Comparison of ENCODE assay signal across 9 mouse cellular contexts in the genomic region with DNA sequence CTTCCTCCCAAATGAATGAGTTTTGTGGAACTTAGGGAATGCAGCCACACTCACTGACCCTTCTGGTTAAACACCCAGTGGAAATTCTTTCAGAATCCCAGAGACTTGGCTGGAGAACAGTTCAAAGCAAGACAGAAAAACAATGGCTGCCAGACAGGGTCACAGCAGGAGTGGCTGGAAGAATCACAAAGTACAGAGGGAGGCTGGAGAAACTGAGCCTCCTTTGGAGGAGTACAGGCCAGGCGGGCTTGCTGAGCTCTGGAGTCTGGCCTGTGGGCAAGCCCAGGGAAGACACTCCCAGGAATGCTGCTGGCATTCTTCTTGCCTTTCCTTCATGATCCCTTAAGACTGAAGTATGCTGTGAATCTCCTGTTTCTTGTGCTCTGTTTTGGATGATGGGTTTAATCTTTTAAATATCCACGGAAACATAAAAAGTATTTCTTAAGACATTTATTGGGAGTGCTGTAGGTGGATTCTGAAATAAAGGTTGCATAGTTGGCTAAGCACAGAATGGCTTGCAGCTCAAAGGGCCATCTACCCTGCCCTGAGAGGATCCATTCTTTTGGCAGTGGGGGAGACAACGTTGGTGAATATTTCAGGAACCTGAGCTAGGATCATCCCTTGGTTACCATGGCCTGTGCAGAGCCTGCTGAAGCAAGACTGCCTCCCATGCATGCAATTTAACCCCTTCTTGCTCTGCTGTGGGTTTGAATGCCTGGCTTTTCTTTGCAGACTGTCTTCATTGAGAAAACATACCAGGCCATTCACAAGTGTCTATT.
DNase-seq lines count a peak whose midpoint lies in the region; ATAC-seq and TF ChIP-seq lines count a peak whose summit lies in the region.
"Had no signal": no experiment of that assay in that cellular context is flagged by ENCODE, and none has a peak within 500 bp of the region (broad histone marks: within the 10 kb centered on the region; RNA-seq: fewer than 3 reads in every experiment).

No protein-coding gene starts in this region.

- no peak overlapping the region for H3K4me3 ChIP-seq in kidney, embryonic 14.5 days (ENCODE audit: low read length)
- no peak overlapping the region for H3K4me3 ChIP-seq in kidney, adult 2 months (ENCODE audit: insufficient read depth, low read depth, low read length)
- no peak overlapping the region for H3K4me3 ChIP-seq in forebrain, embryonic 13.5 days
- H3K4me3 ChIP-seq: left cerebral cortex, adult 2 months had no signal

- no peaks in the 10 kb centered on the region for H3K36me3 ChIP-seq in kidney, embryonic 14.5 days (ENCODE audit: control insufficient read depth, insufficient read depth, low read length)
- no peaks in the 10 kb centered on the region for H3K36me3 ChIP-seq in kidney, adult 2 months (ENCODE audit: control insufficient read depth, insufficient read depth, low read length)
- H3K36me3 ChIP-seq in forebrain, embryonic 13.5 days (ENCODE audit: poor library complexity, severe bottlenecking) = no peaks in the 10 kb centered on the region

- TF ChIP-seq CTCF in kidney, adult 2 months (conservative IDR thresholded peaks at IDR 0.05; ENCODE audit: insufficient read depth, insufficient read length, low read depth, low read length) = no peak

- no peak overlapping the region for H3K4me2 ChIP-seq in kidney, embryonic 14.5 days (replicated peaks; ENCODE audit: low read depth, low read length)
- no peak overlapping the region for H3K4me2 ChIP-seq in forebrain, embryonic 13.5 days

- no peak for DNase-seq in kidney, adult 2 months
- peak; percentile 5 for DNase-seq in testis, postnatal 14 days (ENCODE audit: low spot score)
- DNase-seq in testis, postnatal 10 days (ENCODE audit: low spot score) = no peak
- peak; percentile 9 for DNase-seq in yolk sac, embryonic 10.5 days (ENCODE audit: low spot score)
- no peak for DNase-seq in layer of hippocampus, adult 8-10 months (ENCODE audit: low spot score in 2 of 2)
- no peak for DNase-seq in adrenal gland, postnatal 36 days

- 42% methylated on average over 3 of the region's 3 CpGs for WGBS in kidney, embryonic 14.5 days
- 25% methylated on average over 3 of the region's 3 CpGs for WGBS in kidney, adult 2 months
- WGBS in forebrain, embryonic 13.5 days = 23% methylated on average over 3 of the region's 3 CpGs

- peak overlapping the region; percentile 65; the same call in 1 of the 2 replicates for H3K27ac ChIP-seq in kidney, embryonic 14.5 days (ENCODE audit: low read depth, low read length)
- no peak overlapping the region for H3K27ac ChIP-seq in kidney, adult 2 months (ENCODE audit: insufficient read depth, low read depth, low read length)
- H3K27ac ChIP-seq in forebrain, embryonic 13.5 days = no peak overlapping the region
- H3K27ac ChIP-seq: left cerebral cortex, adult 2 months had no signal

- H3K4me1 ChIP-seq in kidney, embryonic 14.5 days (ENCODE audit: control insufficient read depth, insufficient read depth, low read length) = no peaks in the 10 kb centered on the region
- no peaks in the 10 kb centered on the region for H3K4me1 ChIP-seq in kidney, adult 2 months (ENCODE audit: control insufficient read depth, insufficient read depth, low read length)
- peaks cover 5% of the 10 kb centered on the region; the same call in 1 of the 2 replicates for H3K4me1 ChIP-seq in forebrain, embryonic 13.5 days

- H3K9me3 ChIP-seq in kidney, embryonic 14.5 days (ENCODE audit: control insufficient read depth, low read length) = no peaks in the 10 kb centered on the region
- no peaks in the 10 kb centered on the region for H3K9me3 ChIP-seq in forebrain, embryonic 13.5 days (replicated peaks)

- no peak overlapping the region for H3K9ac ChIP-seq in kidney, embryonic 14.5 days (ENCODE audit: low read depth, low read length)
- no peak overlapping the region for H3K9ac ChIP-seq in forebrain, embryonic 13.5 days

- H3K27me3 ChIP-seq in kidney, embryonic 14.5 days (ENCODE audit: control insufficient read depth, insufficient read depth, low read length) = no peaks in the 10 kb centered on the region
- H3K27me3 ChIP-seq in kidney, adult 2 months (replicated peaks; ENCODE audit: control insufficient read depth, insufficient read depth, low read length) = no peaks in the 10 kb centered on the region
- no peaks in the 10 kb centered on the region for H3K27me3 ChIP-seq in forebrain, embryonic 13.5 days

- TF ChIP-seq POLR2A in kidney, adult 2 months (IDR thresholded peaks at IDR 0.05; ENCODE audit: low read depth, low read length) = no peak

- ATAC-seq in kidney, embryonic 14.5 days (ENCODE audit: low FRiP score, low TSS enrichment) = peak; percentile 89; the same call in 1 of the 2 replicates
- 0 out of 2 replicates have a peak, but pooled peaks have one; percentile 36 for ATAC-seq in forebrain, embryonic 13.5 days

Comparison
In these comparisons a context has a peak if more than half of its experiments do, and no peak if none do; other contexts are left out.
1. DNase-seq: peak in testis, postnatal 14 days (single experiment) and yolk sac, embryonic 10.5 days (single experiment); none in kidney, adult 2 months (single experiment), testis, postnatal 10 days (single experiment), layer of hippocampus, adult 8-10 months (0 of 2) and adrenal gland, postnatal 36 days (0 of 2).